Mouse (Mus musculus): ENCODE measurements at regions not wholly inside any gene's neighbourhood (a gene's known extent, or its start where the extent isn't known, plus 50 kb on each side); places are given as distances from the start of the nearest gene placed in this dataset.

DNA sequence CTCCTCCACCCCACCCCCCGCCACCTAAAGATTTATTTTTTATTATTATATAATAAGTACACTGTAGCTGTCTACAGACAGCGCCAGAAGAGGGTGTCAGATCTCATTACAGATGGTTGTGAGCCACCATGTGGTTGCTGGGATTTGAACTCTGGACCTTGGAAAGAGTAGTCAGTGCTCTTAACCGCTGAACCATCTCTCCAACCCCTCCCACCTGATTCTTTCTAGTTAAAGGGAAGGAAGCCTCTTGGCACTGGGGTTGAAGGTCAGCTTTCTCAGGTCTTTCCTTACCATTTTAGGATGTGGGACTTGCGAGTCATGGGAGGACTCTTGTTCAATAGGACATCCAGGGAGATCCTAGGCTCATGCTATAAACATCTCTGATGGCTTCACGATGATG, 54.7 kb downstream of the Hes1 start:
- 87% methylated on average over 5 of the region's 5 CpGs for WGBS
- no peak for DNase-seq (ENCODE audit: low read depth, low spot score)

DNA sequence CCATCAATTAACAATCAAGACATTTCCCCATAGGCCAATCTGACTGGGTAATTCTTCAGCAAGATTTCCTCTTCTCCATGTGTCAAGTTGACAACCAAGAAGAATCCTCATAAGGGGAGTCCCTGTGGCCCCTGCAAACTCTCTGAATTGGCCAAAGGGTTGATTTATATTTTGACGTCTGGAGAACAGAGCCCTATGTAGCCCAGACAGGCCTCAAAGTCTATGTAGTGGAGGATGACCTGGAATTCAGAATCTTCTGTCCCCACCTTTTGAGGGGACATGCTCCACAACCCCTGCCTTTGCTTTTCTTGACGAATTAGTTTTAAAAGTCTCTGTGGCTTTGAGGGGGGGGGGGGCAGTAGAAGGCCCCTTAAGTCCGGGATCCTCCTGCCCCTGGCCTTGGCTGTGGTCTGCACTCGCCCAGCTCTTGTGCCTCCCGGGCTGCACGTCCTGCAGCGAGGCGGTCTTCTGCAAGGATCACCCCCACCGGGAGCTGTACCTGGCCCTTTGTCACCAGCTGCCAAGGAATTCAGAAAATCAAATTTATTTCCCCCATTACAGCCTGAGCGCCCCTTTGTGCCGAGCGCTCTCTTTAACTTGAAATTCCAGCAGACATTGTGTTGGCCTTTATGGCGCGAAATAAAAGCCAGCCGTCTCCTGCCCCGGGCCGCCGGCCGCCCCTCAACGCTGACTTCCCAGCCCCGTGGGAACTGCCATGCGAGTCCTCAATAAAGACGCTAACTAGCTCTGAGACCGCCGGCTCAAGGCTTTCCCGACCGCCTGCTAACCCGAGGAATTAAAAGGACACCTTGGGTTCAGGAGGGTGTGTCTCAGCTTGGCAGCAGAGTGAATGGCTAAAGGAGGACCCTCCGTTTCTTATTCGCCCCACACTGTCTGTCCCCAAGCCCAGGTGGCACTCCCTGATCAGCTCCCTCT, 56.4 kb downstream of the Hes1 start:
- no peak for DNase-seq (ENCODE audit: low read depth, low spot score)
- 59% methylated on average over 30 of the region's 30 CpGs for WGBS

DNA sequence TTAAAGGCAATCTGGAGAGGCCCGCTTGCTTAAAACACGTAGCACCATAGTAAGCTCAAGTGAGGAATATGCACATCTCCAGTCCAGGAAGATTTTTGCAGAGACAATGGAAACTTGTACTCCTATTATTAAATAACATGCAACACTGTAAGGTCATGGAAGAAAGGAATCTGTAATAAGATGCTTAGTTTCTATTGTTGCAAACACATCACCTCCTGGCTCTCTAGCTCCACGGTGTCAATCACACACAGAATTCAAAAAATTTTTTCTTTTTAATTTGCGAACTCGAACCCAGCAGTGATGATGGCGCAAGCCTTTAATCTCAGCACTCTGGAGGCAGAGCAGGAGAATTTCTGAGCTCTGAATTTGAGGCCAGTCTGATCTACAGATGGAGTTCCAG, 57.4 kb downstream of the Hes1 start:
- DNase-seq (ENCODE audit: low read depth, low spot score), result no peak
- 95% methylated on average over 6 of the region's 6 CpGs for WGBS

DNA sequence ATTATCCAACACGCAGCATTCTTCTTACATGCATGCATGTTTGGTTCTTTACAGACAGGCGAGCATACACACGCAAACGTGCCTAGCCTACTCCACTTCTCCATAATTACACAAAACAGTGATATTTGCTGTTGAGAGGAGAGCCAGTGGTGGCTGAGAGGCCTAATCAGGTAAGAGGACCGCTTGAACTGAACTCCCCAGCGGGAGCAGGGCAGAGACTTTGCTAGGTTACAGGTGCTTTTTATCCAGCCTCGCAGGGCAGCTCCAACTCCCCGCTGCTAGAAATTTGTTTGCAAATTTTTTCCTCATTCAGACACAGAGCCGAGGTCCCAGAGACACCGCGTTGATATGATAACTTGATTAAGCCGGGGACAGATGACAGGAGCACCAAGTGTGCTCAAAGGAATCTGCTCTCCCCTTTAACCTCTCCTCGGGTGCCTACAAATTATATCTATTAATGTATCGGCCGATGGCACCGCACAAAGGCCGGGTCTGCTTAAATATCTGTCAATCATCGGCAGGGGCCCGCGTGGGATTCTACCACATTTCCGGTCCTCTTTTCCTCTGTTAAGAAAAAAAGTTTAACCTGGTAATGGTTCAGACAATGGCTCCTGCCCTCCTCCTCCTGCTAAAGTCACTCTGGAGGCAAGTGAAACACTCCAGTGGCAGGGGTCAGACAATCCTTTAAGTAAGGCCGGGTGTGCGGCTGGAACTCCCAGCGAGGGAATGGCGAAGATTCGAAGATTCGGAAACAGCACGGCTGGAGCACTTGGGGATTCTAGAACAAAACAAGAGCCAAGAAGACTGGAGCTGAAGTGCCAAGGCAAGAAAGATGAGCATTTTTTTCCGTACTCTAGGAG, 58.3 kb downstream of the Hes1 start:
- WGBS, result 81% methylated on average over 29 of the region's 29 CpGs
- no peak for DNase-seq (ENCODE audit: low read depth, low spot score)

DNA sequence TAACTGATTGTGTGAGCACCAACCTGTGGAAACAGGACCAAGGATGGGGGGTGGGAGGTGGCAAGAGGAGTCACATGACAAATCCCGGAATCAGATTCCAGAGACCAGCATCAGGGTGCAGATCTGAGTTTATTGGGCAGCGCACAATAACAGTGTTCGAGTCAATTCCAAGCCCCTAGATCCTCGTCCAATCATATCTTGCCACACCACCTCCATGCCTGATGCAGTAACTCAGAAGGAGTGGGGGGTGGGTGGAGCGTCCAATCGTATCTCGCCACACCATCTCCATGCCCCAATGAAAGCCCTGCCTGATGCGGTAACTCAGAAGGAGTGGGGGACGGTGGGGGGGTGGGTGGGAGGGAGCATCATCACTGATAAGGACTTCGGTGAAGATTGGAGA, 62.8 kb downstream of the Hes1 start:
- no peak for DNase-seq (ENCODE audit: low read depth, low spot score)
- 97% methylated on average over 10 of the region's 10 CpGs for WGBS

DNA sequence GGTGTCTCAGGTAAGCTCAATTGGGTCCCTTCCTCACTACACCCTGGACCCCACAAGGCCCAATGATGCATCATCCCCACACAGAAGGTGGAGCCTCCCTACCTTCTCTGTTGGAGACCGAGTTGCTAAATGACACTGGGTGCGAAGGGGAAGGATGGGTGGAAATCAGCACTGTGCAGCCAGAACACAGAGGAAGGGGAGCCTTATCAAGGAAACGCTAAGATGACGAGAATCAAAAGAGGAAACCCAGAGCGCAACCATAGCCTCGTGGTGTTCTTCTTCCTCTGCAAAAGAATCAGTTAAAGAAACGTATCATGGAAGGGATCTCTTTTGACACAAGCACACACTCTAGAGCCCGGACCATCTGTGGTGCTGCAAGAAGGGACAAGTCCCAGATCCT, 64.6 kb downstream of the Hes1 start:
- no peak for DNase-seq (ENCODE audit: low read depth, low spot score)
- WGBS, result 87% methylated on average over 8 of the region's 8 CpGs

DNA sequence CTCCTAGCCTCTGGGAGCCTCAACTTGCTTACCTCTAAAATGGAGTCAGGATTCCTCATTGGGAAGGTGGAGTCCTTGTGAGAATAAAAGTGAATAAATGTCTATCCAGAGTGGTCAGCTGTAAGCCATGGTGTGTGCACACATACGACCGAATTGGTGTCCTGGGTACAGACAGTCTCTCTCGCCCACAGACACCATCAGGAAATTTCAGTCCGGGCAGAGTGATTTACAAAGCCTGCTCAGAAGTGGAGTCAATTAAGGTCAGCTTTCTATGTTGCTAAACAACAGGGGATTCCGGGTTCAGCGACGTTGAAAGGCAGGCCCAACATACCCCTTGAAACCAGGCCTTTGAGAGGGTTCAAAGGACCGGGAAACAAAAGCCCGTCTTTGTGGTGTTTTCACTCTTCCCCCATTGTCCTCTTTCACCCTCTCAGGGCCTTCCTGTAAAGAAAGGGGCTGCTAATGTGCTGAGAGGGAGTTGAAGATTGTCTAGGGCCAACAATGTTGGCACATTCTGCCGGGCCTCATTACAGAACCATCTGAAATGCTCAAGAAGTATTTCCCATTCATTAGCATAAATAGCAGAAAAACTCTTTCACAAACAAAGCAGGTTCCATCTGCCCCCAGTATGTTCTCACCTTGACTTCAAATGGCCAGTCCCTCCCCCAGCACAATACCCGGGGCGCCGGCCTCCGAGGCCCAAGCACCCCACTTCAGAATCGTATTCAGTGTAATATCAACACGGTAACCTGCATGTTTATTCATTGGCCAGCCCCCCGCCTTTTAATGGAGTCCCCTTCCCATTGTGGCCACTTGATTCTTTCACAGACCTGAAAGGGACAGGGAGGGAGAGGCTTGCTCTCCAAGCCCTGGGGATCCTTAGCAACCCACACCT, 65.3 kb downstream of the Hes1 start:
- 87% methylated on average over 17 of the region's 17 CpGs for WGBS
- no peak for DNase-seq (ENCODE audit: low read depth, low spot score)

DNA sequence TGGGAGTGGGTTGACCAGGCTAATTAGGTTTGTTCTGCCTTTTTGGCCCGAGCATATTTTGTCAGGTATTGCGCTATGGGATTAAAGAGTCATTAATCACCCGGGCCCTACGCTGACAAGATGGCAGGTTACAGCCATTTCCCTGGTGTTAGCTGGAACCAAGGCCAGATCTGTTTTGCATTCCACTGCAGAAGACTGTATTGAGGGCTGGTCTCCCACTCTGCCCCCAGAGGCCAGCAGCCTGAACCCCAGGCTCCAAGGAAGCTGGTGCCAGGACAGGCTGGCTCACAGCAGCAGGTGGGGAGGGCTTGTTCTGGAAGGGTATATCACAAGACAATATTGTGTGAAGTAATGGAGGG, 65.9 kb downstream of the Hes1 start:
- 94% methylated on average over 4 of the region's 4 CpGs for WGBS
- DNase-seq (ENCODE audit: low read depth, low spot score), result no peak

DNA sequence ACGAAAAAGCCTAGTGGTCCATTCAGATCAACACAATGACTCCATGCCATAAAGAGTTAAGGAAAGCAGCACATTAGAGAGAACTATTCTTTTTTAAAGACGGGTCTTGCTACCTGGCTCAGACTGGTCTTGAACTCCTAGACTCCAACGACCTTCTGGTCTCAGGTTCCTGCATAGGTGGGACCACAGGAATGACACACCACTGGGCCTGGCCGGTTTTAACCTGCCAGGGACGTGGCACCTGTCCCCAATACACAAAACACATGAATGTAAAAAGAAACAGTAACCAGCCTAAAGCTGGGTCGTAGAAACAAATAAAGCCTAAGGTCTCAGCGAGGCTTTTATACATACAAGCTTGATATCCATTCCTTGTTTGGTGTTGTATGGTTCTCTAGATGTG, 67.9 kb downstream of the Hes1 start:
- WGBS, result 81% methylated on average over 7 of the region's 7 CpGs
- no peak for DNase-seq (ENCODE audit: low read depth, low spot score)

DNA sequence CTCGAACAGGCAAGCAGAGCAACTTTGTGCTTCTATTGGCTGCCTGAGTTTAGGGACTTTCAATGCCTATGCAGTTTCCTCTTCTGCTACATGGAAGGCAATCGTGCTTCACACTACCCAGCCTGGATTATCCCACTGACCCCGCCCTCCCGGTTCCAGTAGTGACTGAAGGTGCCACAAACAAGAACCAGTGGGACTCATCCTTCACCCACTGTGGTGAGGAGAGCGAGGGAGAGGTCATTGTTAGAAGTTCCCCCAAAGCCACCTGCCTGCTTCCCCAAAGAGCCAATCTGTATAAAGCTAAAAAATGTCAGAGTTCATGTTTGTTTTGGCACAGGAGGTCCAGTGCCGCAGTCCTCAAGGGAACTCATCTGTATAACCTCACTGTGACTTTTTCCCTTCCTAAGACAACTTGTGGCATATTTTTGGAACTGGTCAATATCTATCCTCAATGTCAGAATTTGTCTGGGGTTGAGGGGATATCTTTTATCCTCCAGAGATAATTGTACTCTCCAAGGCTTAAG, 70.5 kb downstream of the Hes1 start:
- no peak for DNase-seq (ENCODE audit: low read depth, low spot score)
- 28% methylated on average over 6 of the region's 6 CpGs for WGBS

DNA sequence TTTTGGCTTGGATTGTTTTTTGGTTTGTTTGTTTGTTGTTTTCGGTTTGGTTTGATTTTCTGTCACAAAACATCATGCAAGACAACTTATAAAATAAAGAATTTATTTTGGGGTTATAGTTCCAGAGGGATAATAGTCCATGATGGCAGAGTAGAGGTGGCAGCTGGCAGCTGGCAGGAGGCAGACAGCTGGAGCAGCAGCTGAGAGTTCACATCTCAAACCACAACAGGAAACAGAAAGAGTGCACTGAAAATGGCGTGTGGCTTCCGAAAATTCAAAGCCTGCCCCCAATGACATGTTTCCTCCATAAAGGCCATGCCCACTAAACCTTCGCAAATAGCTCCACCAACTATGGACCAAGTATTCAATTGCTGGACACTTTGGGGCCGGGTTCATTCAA, 72.7 kb downstream of the Hes1 start:
- DNase-seq (ENCODE audit: low read depth, low spot score), result no peak
- WGBS, result 96% methylated on average over 5 of the region's 5 CpGs

DNA sequence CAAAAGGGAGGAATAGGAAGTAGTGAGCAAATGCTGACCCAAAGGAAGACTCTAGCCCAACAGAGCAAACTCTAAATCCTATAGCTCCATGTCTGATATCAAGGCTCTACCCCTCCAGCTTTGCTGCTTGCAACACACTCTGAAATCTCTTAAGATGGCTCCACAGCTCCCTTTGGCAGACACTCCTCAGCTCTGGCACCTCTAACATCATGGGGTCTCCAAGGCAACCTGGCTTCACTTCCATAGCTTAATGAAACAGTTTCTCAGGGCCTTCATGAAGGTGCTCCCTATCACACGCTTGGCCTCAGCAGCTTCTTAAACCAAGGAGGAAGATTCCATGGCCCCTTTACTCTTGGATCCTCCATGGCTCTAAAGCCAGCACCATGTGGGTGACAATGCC, 73.6 kb downstream of the Hes1 start:
- WGBS, result 95% methylated on average over 1 of the region's 1 CpGs
- DNase-seq (ENCODE audit: low read depth, low spot score), result no peak

DNA sequence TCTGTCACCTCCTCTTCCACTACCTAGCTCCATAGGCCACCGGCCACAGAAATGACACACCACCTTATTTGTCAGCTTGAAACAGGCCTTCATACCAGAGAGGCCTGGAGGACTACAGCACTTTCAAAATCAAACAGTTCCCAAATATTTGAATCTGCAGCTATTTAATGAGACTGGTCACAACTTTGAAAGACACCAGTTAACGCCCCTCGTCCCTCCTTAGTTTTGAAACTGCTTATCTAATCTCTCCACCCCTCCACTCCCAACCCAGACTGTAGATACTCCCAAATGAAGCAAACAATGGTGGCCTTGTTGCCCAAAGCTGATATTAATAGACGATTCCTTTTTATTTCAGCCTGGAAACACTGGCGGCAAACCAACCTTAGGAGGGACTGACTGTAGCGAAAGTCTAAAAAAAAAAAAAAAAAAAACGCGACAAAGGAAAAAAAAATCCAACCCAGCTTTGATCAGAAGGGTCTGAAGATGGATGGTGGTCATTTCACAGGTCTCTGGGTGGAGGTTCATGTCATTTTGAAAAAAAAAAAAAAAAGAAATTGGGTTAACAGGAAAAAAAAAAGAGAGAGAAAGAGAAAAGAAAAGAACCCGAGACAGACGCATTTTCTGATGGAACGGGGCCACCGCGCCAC, 80.8 kb downstream of the Hes1 start:
- 24% methylated on average over 13 of the region's 13 CpGs for WGBS
- DNase-seq (ENCODE audit: low read depth, low spot score), result no peak

DNA sequence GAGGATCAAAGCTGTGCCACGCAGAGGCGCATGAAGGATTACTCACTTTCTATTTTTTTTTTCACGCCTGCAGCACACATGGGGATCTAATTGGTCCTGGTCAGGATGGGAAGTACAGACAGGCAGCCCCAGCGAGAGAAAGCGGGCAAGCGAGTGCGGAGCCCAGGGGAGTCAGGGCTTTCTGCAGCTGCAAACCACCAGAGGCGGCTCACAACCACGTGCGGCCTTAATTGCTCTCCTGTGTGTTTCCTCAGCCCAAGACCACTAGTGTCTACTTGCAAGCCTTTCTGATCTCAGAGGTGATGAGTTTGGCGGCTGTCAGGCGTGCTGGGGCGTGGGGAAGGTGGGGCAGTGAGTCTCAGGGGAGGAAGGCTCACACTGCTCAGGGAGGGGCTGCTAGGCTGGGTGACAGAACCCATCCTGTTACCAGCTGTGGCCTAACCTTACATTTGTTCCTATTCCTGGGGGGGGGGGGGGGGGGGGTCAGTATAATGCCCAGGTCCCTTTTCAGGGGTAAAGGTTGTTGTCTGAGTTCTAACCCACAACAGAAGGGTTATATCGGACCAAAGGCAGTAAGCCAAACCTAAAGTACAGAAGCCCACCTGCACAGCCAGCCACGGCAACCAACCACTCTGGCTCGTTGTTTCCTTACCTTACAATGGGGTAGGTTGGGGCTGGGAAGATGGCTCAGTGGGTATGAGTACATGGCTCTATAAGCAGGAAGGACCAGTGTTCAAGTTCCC, 81.5 kb downstream of the Hes1 start:
- DNase-seq (ENCODE audit: low read depth, low spot score), result no peak
- 32% methylated on average over 16 of the region's 16 CpGs for WGBS

DNA sequence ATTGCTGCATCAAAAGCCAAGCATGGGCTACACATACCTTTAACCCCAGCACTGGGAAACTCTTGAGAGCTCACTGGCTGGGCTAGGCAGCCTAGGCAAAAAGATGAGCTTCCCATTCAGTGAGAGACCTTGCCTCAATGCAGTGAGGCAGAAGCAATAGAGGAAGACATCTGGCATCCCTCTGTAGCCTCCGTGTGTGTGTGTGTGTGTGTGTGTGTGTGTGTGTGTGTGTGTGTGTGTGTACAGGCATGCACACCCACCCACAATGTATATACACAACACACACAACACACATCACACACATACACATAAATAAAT, 82.0 kb downstream of the Hes1 start:
- 100% methylated on average over 1 of the region's 1 CpGs for WGBS
- DNase-seq (ENCODE audit: low read depth, low spot score), result no peak

DNA sequence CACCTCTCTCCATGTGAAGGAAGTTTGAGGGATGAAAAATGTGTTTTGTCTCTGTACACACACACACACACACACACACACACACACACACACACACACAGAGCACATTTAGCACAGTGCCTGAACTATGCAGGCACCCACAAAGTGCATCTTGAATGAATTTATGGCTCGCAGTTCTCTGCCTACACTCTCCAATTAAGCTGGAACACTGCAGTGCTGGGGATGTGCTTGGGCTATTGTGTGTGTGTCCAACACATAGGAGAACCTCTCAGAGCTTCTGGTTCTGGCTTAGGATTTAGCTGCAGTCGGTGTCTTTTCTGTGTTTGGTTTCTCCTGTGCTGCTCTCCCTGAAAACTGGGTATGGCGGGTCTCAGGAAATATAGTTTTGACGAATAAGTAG, 83.1 kb downstream of the Hes1 start:
- WGBS, result 91% methylated on average over 4 of the region's 4 CpGs
- DNase-seq (ENCODE audit: low read depth, low spot score), result no peak

DNA sequence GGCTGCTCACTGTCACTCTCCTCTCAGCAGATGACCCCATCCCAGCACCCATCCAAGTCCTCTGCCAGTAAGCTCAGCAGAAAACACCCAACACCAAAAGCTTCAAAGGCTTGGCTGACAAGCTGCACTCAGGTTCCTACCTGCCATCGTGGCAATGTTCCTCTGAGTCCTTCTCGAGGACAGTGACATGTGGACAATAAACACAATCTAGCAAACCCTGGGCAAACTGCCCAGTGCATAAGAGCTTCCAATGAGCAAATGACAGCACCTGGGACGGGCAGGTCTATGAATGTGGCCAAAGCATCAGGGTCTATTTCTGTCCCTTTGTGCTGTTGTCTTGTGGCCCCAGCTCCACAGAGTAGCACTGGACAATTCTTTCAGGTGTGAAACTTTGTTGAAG, 86.9 kb downstream of the Hes1 start:
- no peak for DNase-seq (ENCODE audit: low read depth, low spot score)
- WGBS, result 12% methylated on average over 3 of the region's 3 CpGs

DNA sequence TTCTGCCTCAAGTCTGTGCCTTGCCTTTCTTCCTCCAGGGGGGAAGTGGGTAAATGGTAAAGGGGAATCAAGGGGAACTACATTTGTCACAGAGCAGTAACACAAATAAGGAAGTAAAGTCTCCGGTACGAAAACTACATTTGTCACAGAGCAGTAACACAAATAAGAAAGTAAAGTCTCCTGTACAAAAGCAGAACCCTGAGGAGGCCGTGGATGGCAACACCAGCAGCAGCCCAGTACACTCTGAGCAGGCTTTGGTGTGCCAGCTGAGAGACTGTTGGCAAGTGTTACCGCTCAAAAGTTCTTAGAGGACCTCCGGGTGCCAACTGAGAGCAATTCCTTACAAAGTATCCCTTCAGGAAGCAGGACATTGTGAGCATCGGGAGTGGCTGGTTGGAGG, 90.9 kb downstream of the Hes1 start:
- 19% methylated on average over 6 of the region's 6 CpGs for WGBS

More for the DNA sequence above, 90.9 kb downstream of the Hes1 start:
- no peak for DNase-seq (ENCODE audit: low read depth, low spot score)

Data from large intestine, adult 2 months (tissue).